Mouse (Mus musculus): ENCODE results near the gene Rbfox1.

DNA sequence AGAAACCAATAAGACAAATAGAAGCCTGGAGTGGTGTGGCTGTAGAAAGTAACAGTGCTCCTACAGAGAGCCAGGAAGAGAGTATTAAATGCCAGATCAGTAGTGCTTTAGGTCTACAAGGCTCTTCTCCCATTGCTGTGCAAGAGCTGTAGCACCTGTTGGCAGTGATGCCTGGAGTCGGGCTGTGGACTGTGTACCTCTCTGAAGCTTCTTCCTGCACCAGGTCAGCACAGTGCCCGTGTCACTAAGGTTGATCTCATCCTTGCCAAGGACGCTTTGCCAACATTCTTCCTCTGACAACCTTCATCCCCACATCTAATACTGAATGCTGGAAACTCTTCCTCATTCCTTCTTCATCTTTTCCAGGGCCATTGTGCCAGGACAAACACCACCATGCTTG, 127.7 kb downstream of the Rbfox1 start:
- TF ChIP-seq CTCF (IDR thresholded peaks at IDR 0.05; ENCODE audit: low read depth, low read length) (no peak), POLR2A (IDR thresholded peaks at IDR 0.05; ENCODE audit: insufficient read depth, low read length) (no peak), EP300 (IDR thresholded peaks at IDR 0.05; ENCODE audit: insufficient read depth, low read depth, low read length) (no peak)
